Mouse (Mus musculus) ES-CJ7 (cell line): ENCODE measurements around the gene Lrrc19.

Experiments
- DNase-seq: peaks from one replicate; pipeline ENCODE4 v3.0.0; 2011; ENCODE audit warnings: low read depth, low spot score

The Lrrc19 gene

DNA sequence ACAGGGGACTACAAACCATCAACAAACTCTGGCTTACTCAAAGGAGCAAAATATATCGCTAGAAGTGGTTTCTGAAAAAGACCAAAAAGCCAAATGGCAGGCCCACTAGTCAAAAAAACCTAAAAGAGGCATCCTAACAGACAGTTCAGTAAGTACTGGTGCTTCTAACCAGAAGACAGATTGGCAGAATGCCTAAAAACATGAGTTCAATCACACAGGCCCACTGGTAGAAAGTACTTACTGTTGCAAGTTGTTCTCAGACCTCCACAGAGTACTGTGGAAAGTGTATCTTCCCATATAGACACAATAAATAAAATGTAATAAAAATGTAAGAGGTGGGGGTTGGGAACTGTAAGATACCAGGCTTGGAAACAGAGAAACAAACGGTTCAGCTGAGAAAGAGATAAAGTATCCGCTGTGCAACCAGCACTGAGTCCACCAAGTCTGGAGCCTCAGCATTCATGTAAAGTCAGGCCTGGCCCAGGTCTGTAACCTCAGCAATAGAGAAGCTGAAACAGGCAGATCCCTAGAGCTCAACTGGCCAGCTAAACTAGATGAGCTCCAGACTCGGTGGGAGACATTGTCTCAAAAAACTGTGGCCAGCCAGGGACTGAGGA, 58.1 kb downstream of the Lrrc19 start:
- DNase-seq = no peak
